Mouse (Mus musculus): ENCODE results near the gene Cacnb2.

The Cacnb2 gene

DNA sequence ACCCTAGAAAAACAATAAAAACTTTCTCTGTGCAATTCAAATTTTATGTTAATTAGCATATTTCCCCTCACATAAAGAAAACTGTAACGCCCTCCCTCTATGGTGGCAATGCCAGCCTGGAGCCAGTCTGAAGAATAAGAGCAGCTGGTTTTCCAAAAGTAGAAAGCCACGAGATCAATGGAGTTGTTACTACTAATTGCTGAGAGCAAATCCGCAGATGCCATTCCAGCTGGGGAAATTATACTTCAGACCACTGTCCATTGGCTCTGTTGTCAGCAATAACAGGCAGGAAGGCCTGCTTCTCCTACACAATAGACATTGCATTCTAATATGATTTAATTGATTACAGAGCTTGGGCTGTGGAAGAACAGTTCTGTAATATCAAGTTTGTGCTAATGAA is 257.5 kb downstream of the Cacnb2 start:
- in situ Hi-C loops (cut with MboI; ENCODE audit: low sequenced_read_pairs): no loop called here

DNA sequence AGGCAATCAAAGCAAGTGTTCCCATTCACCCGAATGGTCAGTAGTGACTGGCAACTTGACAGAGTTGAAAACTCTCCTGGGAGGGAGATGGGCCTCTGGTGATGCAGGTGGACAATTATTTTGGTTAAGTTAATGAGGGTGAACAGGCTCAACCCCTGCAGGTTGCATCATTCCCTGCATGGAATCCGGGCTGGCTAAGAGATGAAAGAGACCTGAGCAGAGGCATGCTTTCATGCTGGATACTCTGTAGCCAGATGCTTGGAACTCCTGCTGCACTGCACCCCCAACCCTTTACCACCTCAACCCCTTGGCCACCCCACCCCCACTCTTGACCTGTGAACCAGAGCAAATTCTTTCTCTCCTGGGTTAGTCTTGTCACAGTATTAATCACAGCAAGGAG is 258.7 kb downstream of the Cacnb2 start:
- in situ Hi-C loops (cut with MboI; ENCODE audit: low sequenced_read_pairs): no loop called here

DNA sequence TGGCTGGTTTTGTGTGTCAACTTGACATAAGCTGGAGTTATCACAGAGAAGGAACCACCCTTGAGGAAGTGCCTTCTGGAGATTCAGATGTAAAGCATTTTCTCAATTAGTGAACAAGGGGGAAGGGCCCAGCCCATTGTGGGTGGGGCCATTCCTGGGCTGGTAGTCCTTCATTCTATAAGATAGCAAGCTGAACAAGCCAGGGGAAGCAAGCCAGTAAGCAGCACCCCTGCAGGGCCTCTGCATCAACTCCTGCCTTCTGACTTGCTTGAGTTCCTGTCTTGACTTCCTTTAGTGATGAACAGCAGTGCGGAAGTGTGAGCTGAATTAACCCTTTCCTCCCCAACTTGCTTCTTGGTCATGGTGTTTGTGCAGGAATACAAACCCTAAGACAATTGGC is 260.1 kb downstream of the Cacnb2 start:
- in situ Hi-C loops (cut with MboI; ENCODE audit: low sequenced_read_pairs): no loop called here

DNA sequence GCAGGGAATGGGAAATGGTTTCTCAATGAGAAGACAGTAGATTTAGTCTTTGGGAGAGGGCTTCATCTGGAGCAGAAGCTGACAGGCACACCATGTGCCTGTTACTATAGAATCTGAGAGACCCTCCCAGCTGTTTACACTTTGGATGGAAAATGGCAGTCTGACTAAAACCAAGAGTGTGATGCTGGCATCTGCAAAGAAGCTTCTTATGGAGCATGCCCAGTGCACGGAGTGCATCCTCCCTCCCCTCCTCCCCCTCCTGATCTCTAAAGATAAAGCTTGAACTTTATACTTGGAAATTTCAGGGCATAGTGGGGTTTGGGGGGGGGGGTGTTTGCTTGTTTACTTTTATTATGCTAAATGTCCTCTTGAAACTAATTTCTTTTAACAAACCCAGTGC is 270.2 kb downstream of the Cacnb2 start:
- in situ Hi-C loops (cut with MboI; ENCODE audit: low sequenced_read_pairs): no loop called here

DNA sequence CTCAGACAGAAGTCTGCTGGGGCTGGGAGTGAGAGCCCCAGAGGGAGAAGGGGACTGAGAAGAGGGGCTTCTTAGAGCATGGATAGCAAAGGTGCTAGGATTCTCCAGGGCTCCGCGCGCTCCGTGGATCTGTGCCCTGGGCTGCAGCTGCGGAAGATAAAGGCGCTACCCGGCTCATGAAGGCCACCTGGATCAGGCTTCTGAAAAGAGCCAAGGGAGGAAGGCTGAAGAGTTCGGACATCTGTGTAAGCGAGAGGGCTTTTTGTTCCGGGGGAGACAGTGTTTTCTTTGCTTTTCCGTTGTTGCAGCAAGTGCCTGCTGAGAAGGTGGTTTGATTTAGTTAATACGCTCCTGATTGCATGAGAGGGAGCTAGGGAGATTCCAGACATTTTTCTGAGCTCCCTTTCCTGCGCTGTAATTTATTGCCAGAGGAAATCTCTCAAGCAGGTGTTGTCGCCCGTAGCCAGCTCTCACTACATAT is 270.9 kb downstream of the Cacnb2 start:
- in situ Hi-C loops (cut with MboI; ENCODE audit: low sequenced_read_pairs): no loop called here

DNA sequence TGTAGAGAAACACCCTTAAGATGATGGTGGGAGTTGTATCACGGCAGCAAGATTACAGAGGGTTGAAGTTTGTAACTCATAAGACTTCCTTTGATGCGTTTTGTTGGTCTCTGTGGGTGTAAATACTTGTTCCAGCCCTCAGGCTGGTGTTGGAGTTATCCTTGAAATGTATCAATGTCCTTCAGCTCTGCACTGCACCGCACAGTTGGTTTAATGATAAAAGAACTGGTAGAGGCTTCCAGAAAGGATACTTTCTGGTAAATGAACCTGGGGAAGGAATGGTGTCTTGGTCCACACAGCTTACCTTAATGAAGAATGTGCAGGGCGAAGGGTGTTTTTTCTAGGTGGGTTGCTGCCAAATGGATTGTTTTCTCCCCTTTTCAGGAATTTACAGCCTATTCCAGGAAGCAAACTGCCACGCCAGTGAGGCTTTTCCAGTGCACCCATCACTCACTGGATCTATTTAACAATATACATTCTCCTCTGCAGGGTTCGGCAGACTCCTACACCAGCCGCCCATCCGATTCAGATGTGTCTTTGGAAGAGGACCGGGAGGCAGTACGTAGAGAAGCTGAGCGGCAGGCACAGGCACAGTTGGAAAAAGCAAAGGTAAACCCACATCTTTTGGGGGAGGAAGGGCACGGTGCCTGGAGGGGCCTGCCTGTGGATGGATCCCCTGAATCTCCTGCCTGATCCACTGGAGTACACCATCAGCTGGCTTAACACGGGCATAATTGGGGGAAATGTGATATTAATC is 271.6 kb downstream of the Cacnb2 start:
- in situ Hi-C loops (cut with MboI; ENCODE audit: low sequenced_read_pairs): no loop called here

DNA sequence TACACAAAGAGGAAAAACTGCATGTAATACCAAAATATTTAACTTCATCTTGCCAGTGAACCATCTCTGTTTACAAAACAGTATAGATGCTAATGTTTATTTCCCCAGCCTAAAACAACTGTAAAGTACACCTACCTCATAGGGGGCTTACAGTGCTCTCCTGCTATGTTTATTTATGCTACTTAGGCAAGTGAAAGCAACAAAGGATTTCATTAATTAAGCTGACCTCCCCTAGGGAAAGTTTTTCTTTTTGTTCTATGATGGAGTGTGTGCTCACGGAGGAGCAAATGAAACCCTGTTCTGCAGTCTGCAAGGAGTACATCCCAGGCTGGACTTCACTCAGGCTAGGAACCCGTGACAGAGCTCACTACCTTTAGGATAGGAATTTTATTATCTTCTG is 272.2 kb downstream of the Cacnb2 start:
- in situ Hi-C loops (cut with MboI; ENCODE audit: low sequenced_read_pairs): no loop called here

DNA sequence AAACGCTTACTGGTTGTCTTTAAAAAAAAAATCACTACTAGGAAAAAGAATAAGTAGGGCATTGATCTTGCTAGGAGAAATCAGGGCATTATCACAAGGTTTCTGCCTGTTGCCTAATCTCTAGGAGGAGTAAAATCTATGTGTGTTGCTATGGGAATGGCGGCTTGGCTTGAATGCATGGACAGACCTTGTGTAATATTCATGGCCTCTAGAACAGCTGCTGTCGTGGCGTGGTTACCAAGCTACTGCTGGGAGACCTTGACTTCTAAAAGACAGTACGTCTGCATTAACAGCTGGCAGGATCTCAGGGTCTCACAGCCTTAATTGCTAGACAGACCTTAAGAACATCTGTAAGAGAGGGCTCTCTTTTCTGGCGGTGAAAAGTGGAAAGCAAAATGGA is 272.7 kb downstream of the Cacnb2 start:
- in situ Hi-C loops (cut with MboI; ENCODE audit: low sequenced_read_pairs): no loop called here

DNA sequence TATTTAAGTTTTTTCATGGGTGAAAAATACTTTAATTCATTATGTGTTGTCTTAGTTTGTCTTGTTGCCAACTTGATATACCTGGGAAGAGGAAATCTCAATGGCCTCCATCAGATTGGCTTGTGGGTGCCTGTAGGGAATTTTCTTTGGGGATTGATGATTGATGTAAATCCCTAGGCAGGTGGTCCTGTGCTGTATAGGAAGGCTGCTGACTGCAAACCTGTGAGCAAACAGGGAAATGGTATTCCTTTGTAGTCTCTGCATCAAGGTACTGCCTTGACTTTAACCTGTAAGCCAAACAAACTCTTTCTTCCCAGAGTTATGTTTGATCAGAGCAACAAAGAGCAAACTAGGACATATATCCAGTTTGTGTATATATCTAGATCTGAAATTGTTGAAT is 276.1 kb downstream of the Cacnb2 start:
- in situ Hi-C loops (cut with MboI; ENCODE audit: low sequenced_read_pairs): no loop called here

DNA sequence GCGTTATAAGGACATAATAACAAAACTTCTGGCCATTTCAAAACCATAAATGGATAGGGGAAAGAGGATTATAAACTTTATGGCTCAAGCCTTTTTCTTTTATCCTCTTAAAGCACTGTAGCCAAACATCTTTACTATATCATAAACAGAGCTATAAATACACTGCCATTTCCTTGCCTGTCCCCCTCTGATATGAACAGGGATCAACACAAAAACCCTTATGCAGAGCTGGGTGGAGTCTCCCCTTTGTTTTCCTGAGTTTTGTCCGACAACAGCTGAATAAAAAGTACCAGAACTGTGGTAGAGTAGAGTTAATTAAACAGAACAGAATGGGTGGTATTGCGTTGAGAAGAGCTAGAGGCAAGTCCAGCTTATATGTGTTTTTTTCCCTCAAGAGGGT is 280.6 kb downstream of the Cacnb2 start:
- in situ Hi-C loops (cut with MboI; ENCODE audit: low sequenced_read_pairs): no loop called here

DNA sequence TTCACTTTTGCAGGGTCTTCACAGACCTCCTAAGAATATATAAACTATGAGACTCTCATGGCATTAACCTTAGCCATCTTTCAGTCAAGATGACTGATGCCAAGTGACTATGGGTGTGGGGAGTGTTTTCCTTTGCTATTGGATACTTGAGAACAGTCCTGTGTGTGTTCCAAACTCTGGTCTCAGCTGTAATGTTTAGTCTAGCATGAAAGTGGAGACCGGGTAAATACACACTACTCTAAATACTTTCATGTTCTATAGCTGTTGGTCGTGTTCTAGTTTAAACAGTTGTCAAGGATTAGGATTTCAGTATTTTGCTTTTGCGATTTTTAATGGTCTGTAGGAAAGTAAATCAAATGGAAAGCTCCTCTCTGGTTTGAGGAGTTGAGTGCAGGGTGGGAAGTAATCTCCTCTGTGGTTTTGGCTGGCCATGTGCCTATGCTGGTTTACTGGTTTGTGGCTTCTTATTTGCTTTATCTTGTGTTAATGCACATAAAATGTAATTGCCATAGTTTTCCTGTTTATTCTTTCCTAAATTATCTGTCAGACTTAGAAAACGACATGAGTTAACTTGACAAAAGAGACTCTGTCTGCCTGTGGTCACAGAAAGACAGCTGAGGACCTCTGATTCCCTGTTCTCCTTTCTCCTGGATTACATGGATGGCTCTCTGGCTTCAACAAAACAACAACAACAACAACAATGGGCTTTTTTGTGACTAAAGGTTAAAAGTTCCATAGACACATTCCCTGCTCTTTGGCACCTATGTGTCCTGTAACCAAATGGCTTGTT is 285.7 kb downstream of the Cacnb2 start:
- in situ Hi-C loops (cut with MboI; ENCODE audit: low sequenced_read_pairs): no loop called here

DNA sequence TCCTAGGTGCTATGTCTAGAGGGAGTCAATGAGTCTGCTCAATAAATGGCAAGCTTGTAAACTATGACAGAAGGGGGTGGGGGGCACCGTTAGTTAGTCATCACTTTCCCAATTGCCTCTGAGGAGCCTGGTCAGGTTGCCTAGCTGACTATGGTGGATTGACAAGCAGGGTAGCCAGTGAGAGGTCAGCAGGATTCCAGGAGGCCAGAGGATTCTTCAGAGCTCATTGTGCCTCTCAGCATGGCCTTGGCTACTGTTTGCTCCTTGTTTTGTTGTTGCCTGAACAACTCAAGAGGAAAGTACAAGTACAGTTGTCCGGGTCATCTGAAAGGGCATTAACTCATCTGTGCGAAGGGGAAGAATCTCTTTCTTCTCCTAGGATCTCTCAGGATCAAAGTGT is 300.9 kb downstream of the Cacnb2 start:
- in situ Hi-C loops (cut with MboI; ENCODE audit: low sequenced_read_pairs): no loop called here

DNA sequence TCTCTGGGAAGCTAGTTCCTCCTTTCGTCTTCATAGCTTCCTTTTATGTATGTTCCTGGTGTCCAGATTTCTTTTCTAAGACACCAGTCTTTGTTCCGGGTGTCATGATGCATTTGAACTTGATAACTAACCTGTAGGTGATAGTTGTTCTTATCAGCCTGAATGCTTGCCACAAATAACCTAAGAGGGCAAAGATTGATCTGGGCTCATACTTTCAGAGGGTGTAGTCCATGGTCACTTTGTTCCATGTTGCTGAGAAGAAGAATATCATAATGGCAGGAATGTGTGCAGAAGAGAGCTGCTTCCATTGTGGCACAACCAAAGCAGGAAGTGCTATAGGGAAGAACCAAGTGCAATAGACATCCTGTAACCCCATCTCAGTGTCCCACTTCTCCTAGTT is 302.0 kb downstream of the Cacnb2 start:
- in situ Hi-C loops (cut with MboI; ENCODE audit: low sequenced_read_pairs): no loop called here

DNA sequence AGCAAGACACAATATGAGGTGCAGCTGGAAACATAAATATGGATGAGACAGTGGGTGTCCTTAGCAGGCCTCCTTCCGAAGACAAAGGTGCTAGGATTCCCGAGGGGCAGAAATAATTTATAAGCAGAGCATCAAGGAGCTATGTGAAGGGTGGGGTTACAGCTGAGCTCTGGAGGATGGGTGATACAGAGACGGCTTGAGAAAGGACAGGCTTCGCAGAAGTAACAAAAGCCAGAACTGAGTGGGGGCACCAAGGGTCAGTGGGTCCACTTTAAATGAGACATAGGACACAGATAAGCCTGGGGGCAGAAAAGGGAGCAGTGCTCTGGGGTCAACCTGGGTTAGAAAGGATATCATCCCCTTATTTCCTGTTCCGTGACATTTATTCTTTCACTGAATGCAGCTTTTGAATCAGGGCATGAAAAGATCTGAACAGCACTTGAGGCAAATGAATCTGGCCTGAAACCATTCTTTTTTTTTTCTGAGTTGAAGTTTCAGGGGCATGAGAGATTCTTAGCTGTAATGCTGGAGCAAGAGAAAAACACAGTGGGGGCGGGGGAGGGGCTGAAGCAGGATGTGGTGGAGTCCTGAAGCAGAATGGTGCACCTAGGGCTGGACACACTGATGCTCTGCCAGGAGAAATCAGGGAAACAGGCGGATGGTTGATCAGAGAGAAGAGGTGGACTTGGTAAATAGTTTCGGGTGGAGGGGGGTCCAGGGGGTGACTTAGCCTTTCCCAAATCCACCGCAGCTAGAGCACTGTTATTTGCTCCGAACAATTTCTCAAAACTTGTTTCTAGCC is 304.4 kb downstream of the Cacnb2 start:
- in situ Hi-C loops (cut with MboI; ENCODE audit: low sequenced_read_pairs): no loop called here

DNA sequence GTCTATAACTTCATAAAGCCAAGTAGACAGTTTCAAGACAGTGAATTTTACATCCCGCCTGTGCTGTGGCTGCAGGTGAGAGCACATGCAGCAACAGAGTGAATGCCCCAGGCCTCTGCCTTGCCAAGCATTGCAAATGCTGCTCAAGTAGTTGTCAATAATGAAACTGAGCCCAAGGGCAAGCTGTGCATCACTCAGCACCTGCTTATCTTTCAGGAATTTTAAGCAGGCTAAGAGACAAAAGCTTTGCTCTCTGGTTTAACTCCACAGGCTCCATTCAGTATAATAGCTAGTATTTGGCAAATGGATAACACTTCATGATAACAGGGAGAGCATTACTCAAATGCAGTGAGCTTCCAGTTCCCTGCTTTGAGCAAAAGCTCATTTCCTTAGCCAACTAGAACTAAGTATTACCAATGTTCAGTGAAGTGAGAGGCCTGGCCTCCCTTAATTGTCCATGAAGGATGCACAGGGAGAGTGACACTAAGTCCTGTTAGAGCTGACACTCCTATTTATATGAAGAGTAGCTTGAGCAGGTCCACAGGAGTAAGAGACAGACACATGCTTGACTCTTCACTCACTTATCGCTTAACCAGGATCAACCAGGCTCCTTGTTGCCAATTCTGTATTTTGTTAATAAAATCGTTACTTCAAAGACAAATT is 314.8 kb downstream of the Cacnb2 start:
- in situ Hi-C loops (cut with MboI; ENCODE audit: low sequenced_read_pairs): no loop called here

DNA sequence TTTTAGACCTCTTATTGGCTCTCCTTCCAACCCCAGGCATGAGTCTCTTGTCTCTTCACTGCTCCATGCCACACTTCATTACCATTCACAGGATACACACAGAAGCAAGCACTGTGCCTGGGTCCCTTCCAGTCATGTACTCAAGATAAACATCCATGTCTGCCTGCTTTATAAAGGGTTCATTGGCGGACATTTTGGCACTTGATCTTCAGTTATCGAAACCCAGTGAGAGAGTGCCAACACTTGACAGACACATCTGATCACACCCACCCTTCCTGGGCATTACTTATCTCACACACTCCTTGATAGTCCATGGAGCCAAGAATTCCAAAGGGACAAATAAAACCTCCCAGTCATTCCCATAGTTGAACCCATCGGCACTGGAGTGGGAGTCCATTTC is 327.0 kb downstream of the Cacnb2 start:
- in situ Hi-C loops (cut with MboI; ENCODE audit: low sequenced_read_pairs): no loop called here

DNA sequence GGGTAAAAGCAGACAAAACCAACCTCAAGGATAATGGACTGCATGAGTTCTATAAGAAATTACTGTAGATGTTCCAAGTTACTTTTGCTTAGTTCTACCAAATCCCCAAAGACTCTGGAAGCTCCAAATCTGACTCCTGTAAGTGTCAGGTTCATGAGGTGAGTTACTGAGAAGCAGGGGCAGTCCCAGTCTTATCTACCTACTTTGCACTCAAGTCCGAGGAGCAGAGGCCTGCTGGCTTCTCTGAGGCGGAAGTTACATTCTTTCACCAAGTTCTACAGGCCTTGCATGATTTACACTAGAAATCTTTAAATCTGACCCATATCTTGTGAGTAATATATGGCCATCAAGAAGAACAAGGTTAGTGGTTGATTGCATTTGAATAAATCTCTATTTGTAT is 329.1 kb downstream of the Cacnb2 start:
- in situ Hi-C loops (cut with MboI; ENCODE audit: low sequenced_read_pairs): no loop called here

DNA sequence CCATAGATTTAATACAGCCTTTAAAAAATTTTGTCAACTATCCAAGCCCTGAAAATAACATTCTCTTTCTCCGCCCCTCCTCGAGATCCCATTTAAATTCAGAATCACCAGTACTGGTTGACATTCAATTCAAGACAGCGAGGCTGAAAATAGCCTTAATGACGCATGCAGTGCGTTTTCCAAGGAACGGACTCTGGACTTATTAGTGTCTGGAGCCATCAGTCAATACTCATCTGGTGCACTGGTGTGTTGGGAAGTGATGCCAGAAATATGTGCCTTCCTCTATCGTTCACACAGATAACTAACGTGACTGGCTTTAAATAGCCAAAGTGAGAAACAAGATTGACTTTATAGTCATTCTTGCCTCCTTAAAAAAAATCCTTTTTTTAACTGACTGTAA is 333.6 kb downstream of the Cacnb2 start:
- in situ Hi-C loops (cut with MboI; ENCODE audit: low sequenced_read_pairs): no loop called here

DNA sequence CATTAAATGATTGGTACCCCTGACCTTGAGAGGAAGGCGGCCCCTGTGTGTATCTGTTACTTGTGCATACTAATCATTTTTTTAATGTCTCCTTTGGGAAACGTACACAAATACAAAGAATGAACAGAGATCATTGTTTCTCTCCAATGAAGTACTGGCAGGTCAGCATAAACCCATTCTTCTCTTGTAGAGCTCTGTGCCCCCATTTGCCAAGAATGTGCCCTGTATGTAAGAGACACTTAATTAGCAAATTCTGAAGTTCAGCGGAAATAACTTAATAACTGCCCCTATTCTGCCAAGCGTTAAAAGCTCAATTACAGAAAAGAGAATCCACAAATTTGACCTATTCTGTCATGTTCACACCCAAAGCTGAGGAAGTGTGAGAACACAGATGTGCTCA is 339.4 kb downstream of the Cacnb2 start:
- in situ Hi-C loops (cut with MboI; ENCODE audit: low sequenced_read_pairs): no loop called here

DNA sequence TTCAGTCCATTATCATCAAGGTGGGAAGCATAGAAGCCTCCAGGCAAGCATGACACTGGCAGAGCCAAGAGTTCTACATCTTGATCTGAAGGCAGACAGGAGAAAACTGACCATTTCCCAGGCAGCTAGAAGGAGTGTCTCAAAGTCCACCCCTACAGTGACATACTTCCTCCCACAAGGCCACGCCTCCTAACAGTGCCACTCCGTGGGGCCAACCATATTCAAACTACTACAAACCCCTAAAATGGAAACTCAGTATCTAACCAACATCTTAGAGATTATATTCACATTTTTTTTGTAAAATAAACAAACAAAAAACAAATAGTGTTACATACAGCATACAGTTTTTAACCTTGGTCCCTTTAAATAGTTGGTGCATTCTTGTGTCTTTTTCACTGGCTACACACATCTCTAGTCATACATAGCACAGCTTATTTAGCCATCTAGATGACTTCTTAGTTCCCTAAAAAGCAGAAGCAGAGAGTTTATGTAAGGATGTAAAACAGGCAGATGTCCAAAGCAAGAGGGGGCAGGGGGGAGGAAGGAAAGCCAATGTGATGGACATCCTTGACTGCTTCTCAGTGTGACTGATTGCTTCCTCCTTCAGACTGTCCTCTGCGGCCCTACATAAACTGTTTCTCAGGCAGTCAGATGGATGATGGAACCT is 340.9 kb downstream of the Cacnb2 start:
- in situ Hi-C loops (cut with MboI; ENCODE audit: low sequenced_read_pairs): no loop called here

DNA sequence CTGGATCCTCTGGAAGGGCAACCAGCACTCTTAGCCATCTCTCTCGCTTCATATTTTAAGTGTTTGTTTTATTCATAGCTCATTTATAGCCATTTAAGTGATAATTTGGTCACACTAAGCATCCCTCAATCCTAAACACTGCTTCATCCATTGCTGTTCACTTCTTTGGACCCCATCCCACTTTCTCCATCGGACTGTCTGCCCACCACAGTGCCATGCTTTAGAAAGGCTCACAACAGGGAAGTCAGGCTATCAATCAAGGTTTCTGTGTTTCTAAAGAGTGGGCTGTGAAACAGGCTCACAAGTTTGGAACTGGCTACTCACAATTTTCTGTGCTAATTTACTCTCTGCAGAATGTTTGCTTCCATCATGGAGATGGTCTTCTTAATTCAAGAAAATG is 350.2 kb downstream of the Cacnb2 start:
- in situ Hi-C loops (cut with MboI; ENCODE audit: low sequenced_read_pairs): no loop called here

All from CH12F3 (cell line).